Mouse (Mus musculus): ENCODE results near the gene Sytl3.
A peak's percentile ranks its signal among the peaks of the same experiment; 100 is the strongest.

Gene Sytl3

GRCm38 (mm10) chr17:6738836-6739235 lies 79.9 kb downstream of the Sytl3 start:
- peak in 1 of 2 experiments; percentile 1 for DNase-seq

- DNase-seq = peak; percentile 6 to 15
These were observed 80.4 kb downstream of the Sytl3 start for GRCm38 (mm10) chr17:6739266-6739665.

- DNase-seq = peak in 1 of 2 experiments; percentile 1
These were observed 80.9 kb downstream of the Sytl3 start for GRCm38 (mm10) chr17:6739756-6740155.

GRCm38 (mm10) chr17:6740331-6741170 lies 81.7 kb downstream of the Sytl3 start:
- peak in 1 of 2 experiments; percentile 3 for DNase-seq

- no peak for DNase-seq
These were observed 82.4 kb downstream of the Sytl3 start for GRCm38 (mm10) chr17:6741271-6741670.

GRCm38 (mm10) chr17:6742083-6743038 lies 83.5 kb downstream of the Sytl3 start:
- peak in 1 of 2 experiments; percentile 45 for DNase-seq

- DNase-seq = peak in 1 of 2 experiments; percentile 1
These were observed 84.2 kb downstream of the Sytl3 start for GRCm38 (mm10) chr17:6743039-6743575.

- DNase-seq = peak in 1 of 2 experiments; percentile 9
These were observed 84.9 kb downstream of the Sytl3 start for GRCm38 (mm10) chr17:6743787-6744239.

- peak in 1 of 2 experiments; percentile 2 for DNase-seq
These were observed 85.5 kb downstream of the Sytl3 start for GRCm38 (mm10) chr17:6744366-6744765.

GRCm38 (mm10) chr17:6744871-6745270 lies 86.0 kb downstream of the Sytl3 start:
- no peak for DNase-seq

- no peak for DNase-seq
These were observed 86.6 kb downstream of the Sytl3 start for GRCm38 (mm10) chr17:6745503-6745902.

GRCm38 (mm10) chr17:6745975-6746374 lies 87.1 kb downstream of the Sytl3 start:
- peak in 1 of 2 experiments; percentile 66 for DNase-seq

- peak; percentile 68 to 73 for DNase-seq
These were observed 87.7 kb downstream of the Sytl3 start for GRCm38 (mm10) chr17:6746452-6747231.

GRCm38 (mm10) chr17:6747478-6747877 lies 88.6 kb downstream of the Sytl3 start:
- DNase-seq = no peak

GRCm38 (mm10) chr17:6748779-6749464 lies 90.0 kb downstream of the Sytl3 start:
- no peak for DNase-seq

- DNase-seq = no peak
These were observed 92.4 kb downstream of the Sytl3 start for GRCm38 (mm10) chr17:6751221-6751859.

- no peak for DNase-seq
These were observed 93.5 kb downstream of the Sytl3 start for GRCm38 (mm10) chr17:6752375-6752774.

GRCm38 (mm10) chr17:6755176-6755575 lies 96.3 kb downstream of the Sytl3 start:
- DNase-seq = peak in 1 of 2 experiments; percentile 76

- DNase-seq = no peak
These were observed 97.0 kb downstream of the Sytl3 start for GRCm38 (mm10) chr17:6755873-6756272.

- DNase-seq = no peak
These were observed 99.0 kb downstream of the Sytl3 start for GRCm38 (mm10) chr17:6757902-6758301.

- DNase-seq = no peak
These were observed 100.0 kb downstream of the Sytl3 start for GRCm38 (mm10) chr17:6758845-6759244.
